Mouse (Mus musculus) brain, embryonic 14.5 days (tissue): Measurements from ENCODE around the gene Cldn1. TPM values are rescaled to one million over a fixed set of nuclear protein-coding genes. Genes with fewer than 3 reads are reported as not detected.

Experiments used
- DNase-seq: peaks from one replicate; pipeline ENCODE4 v3.0.0-alpha.2; 2011; ENCODE audit warnings: low read depth
- CTCF ChIP-seq: fragments of 200-500 bp; IDR thresholded peaks from 2 replicates; pipeline ENCODE4 v1.5.1; 2012; ENCODE audit warnings: inconsistent platforms, mild to moderate bottlenecking, moderate library complexity, borderline replicate concordance; ENCODE audit not compliant: insufficient read depth, insufficient read length; ENCODE audit errors: extremely low read depth
- POLR2A ChIP-seq: fragments of 200-500 bp; IDR thresholded peaks from 2 replicates; pipeline ENCODE4 v1.6.1; 2012; ENCODE audit warnings: mild to moderate bottlenecking, inconsistent platforms, borderline replicate concordance; ENCODE audit not compliant: poor library complexity, insufficient read depth, insufficient read length, severe bottlenecking; ENCODE audit errors: extremely low read depth
- polyA plus RNA-seq: library from polyadenylated mRNA; depleted of rRNA; stranded (reverse); fragments of >200 nt; gene quantifications from 2 replicates; pipeline ENCODE4 v1.2.3, GENCODE M21; 2012; rRNA removed

The Cldn1 gene
- 4.8 and 7.4 TPM in 2 replicates for polyA plus RNA-seq

DNA sequence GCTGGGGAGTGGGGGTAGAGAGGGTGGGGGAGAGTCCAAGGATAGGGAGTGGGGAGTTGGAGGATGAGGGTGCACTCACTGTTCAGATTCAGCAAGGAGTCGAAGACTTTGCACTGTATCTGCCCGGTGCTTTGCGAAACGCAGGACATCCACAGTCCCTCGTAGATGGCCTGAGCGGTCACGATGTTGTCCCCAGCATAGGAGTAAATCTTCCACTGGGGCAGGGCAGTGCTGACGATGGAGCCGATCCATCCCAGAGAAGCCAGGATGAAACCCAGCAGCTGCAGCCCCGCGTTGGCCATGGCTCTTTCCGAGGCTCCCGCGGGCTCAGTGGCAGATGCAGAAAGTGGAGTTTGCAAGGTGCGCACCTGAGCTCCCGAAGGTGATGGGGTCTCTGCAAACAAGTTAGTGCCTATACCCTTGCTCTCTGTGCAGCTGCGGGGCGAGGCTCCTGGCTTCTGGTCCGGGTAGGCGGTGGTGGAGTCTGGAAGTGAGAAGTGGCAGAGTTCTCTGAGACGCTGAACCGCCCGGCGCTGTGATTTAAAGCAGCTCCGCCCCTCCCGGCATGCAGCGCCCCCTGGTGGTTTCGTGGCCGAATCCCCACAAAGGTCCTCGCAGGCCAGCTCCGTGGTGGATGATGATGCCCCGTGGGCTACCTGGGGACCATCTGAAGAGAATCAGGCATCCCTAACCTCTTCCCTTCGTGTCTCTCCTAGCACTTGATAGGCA lies at the start of gene Cldn1:
TSS of gene Cldn1 (minus strand) at position 517 of the 729 bp plus-strand sequence.
- DNase-seq = peak; percentile 84
- TF ChIP-seq POLR2A (no peak), CTCF (peak; percentile 92)

DNA sequence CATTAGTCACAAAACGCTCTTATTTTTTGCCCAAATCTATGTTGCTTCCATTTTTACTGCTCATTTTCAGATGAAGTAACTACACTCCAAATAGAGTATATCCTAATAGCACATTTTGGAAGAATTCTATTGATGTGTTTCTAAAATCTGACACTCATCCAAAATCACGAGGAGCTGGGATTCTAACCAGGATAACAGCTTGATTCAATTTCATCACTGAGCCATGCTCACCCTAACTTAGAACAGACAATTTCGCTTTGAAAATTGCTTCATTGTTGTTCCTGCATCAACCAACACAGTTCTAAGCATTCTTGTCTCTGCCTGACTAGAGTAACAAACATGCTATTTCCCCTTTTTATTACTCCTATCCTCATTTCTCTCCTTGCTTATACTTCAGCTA lies 47.0 kb upstream of the Cldn1 start:
- DNase-seq = no peak
- no peak for TF ChIP-seq POLR2A

DNA sequence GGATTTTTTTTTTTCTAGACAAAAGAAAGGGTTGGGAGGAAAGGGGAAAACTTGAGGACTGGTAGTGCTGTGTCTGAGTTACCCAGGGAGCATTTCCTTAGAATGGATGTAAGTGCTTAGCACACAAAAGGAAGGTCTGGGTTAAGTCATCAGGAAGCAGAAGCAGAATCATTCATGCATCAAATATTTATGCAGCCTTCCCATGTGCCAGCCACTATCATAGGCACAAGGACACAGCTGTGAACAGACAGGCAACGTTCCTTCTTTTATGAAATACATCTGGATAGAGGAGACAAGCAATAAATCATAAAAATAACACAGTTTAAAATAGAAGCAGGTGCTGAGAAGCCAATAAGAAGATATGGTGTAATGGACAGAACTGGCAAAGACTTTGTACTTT lies 32.4 kb upstream of the Cldn1 start:
- no peak for DNase-seq
- no peak for TF ChIP-seq CTCF
- TF ChIP-seq POLR2A = no peak

DNA sequence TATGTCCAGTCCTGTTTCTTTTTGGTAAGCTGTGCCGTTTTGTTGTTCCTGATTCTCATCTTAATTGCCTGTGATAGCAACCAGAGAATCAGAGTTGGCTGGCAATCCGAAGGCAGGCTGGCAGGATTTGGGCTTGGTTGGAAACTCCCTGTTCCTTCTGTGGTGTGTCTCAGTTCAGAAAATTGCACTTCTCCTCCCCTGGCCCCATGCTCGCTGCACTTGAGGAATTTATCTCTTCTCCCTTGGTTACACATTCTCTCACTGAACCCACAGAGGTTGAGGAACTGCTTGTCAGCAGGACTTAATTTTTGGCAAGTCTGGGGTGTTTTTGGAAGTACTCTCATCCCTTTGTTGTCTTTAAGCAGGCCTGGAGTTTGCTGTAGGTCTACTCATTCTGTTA lies 29.3 kb upstream of the Cldn1 start:
- peak; percentile 30 for DNase-seq
- TF ChIP-seq POLR2A (no peak), CTCF (no peak)

DNA sequence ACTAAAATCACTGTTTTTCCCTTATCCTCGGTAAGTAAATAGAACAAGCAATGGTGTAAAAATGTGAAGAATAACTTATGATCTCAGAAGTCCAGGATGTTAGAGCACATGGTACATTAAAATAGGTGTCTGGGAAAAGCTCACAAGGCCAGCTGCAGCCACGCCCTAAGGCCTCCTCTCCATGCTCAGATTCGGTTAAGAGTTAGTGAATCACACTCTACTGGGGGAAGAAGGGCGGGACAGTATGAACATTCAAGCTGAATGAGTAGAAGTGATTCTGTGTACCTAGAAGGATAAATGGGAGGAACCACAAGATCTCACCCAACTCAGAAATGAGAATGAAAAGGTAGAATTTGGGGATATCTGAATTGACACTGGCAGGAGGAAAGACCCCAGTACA lies 28.9 kb upstream of the Cldn1 start:
- no peak for DNase-seq
- TF ChIP-seq CTCF (no peak), POLR2A (no peak)

DNA sequence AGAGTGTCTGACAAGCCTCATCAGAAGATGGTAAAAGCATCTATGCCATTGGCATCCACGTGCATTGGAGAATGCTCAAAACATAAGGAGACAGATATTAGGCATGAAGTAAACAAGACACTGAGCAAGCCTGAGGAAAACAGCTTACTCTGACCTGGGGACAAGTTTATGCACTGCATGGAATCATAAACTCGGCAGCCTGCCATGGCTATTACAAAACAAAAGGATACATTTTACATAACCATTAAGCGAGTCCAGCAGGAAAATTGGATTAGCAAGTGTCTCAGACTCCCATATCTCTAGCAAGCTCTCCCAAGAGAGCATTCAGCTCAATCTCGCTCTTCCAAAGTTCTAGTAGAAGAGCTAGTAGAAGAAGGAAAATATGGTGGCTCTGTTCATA lies 19.3 kb upstream of the Cldn1 start:
- TF ChIP-seq POLR2A (no peak), CTCF (no peak)
- DNase-seq = no peak

DNA sequence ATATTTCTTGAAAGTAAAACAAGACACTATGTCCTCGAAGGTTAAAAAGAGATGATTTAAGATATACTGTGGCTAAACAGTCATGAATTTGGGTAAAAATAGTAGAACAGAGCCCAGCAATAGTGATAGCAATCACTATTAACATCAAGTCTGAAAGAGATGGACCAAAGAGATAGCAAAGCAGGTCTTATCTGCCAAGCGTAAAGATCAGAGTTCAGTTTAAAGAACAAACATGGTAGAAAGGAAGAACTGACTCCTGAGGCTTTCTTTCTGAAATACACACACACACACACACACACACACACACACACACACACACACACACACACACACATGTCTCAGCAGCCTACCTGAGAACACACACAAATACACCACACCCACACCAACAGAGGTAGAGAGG lies 14.5 kb upstream of the Cldn1 start:
- no peak for DNase-seq
- TF ChIP-seq CTCF (no peak), POLR2A (no peak)

DNA sequence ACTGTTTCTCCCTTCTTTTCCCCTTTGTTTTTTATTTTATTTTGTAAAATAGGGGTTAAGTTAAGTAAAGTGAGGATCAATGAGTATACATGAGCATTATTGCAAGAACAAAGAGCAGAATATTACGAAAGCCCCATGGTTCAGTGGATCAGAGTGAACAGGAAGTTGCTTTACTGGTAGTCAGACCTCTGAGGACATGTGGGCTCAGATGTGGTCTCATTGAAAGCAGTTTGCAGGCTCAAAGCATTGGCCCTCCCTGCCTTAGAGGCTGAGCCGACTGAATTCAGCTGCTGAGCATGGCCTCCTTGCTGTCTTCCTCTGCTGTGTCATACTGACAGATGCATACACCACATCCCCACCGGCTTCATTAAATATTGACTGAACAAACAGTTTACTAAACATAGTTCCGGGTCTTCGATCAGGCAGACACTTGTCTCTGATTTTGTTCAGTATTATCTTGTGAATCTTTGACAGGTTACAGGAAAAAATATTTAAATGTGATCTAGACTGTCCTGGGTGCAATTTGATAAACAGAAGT lies 12.5 kb upstream of the Cldn1 start:
- TF ChIP-seq POLR2A = no peak
- TF ChIP-seq CTCF = no peak
- DNase-seq = no peak

DNA sequence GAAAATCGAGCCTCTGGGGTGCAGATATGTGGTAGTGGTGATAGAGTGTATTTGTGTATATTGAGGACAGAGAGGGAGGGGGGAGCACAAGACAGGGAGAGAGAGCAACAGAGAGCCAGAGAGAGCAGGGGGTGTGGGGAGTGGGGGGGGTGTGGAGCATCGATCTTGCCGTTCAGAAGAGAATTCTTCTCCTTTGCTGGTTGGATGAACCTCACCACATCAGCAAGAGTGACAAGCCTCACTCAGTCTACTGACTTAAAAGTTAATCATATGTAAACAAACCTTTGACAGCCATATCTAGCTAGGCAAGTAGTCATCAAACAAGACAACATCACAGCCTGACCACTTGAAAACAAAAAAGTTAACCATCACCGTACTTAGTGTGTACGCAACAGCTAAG lies 5.5 kb upstream of the Cldn1 start:
- TF ChIP-seq CTCF (no peak), POLR2A (no peak)
- no peak for DNase-seq

DNA sequence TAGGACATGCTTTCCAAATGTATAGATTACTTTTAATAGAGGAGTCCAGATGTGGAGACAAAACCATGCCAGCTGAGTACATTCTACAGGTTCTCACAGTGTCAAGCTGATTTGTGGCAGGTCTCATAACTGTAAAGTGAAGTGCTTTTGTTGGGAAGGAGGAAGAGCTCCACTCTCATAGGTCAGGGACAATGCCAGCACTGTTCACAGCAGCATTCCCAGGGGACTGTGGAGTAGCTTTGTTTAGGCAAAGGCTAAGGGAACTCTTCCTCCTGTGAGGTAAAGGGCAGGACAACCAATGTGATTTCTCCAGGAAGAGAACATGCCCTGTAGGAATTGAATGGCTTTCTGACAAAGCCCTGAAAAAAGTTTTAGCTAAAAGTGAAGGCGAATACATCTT lies 1.5 kb downstream of the Cldn1 start:
- DNase-seq = no peak
- TF ChIP-seq POLR2A = no peak
- TF ChIP-seq CTCF = no peak

DNA sequence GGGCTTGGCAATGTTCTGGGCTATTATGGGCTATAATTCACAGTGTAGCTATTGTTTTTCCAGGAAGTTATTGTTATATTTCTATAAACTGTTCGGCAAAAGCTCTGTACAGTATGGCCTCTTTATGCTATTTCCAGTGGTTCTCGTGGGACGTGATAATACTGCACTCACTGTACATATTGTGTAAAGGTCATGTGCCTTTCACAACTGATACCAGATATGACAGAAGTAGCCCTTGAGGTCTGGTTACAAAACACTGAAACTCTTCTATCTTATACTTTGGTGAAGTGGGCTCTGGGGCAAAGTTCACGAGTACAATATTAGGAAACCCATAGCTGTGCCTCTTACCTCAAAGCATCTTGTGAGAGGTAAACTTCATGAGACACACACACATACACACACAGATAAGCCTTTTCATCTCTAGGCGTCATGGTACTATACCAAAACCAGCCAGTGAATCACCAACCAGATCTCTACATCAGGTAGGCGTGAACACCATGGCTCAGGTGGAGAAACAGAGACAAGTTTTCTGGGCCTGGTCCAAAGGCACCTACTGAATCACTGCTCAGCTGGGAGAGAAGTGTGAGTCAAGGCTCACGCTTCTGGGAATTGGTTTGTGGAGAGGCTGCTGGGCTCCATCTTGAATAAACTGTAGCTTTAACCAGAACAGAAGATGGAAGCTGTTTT lies 2.5 kb downstream of the Cldn1 start:
- no peak for TF ChIP-seq CTCF
- TF ChIP-seq POLR2A = no peak
- DNase-seq = no peak

DNA sequence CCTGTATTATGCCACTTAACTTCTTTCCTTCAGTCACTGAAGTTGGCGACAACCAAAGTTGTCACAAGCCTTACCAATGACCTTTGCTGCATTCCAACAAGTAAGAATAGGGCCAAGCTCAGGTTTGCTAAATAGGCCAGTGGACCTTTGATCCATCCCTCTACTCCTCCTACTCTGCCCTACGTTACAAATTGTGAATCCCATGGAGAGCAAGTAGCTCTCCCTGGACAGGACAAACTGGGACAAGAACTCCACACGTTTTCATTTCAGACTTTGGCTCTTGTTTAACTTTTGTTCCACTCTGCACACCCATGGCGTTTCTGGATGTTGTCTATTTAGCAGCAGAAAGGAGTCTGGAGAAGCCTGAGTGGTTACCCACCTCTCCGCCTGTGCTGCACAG lies 3.5 kb downstream of the Cldn1 start:
- no peak for TF ChIP-seq POLR2A
- TF ChIP-seq CTCF = no peak
- no peak for DNase-seq

DNA sequence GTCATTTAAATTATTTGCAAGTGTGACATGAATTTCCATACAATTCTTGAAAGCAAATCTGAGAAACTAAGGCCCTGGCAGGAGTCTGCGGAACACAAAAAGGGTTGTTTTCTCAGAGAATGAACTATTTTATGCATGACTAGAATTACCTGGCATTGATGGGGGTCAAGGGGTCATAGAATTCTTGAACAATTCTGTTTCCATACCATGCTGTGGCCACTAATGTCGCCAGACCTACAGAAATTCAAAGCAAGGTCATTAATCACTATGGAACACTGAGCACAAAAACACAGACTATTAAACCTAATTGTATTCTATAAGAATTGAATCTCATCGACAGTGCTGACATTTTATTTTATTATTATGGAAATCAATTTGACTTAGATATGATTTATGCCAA lies 10.9 kb downstream of the Cldn1 start:
- no peak for TF ChIP-seq CTCF
- no peak for TF ChIP-seq POLR2A
- DNase-seq = peak; percentile 29

DNA sequence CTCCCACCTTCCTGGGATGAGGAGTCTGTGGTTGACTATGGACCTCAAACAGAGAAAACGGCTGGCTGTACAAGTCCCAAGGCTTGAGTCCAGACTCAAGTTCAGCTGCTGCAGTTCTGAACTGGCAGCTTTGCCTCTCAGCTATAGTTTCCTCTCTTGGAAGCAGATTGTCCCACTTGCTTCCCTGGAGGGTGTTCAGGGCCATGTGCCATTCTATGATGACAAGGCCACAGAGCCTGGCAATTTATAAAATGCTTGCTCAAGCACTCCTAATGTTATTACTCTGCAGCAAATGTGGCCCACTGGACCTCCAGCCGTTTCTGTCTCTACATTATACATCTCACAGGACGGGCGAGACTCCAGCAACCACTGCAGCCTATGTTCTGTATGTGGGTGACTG lies 12.0 kb downstream of the Cldn1 start:
- DNase-seq = peak; percentile 42
- TF ChIP-seq POLR2A = no peak
- TF ChIP-seq CTCF = no peak
